Mouse (Mus musculus) urinary bladder, adult 18-20 months (tissue): ENCODE results near the gene Ppih.
"Not testable (repeated sequence)": the region's sequence is repeated elsewhere in the genome, so short reads cannot be mapped to it uniquely, and the experiment has no call there.

Source experiments
- DNase-seq, 2 experiments: peaks; one replicate each; pipeline ENCODE4 v3.0.0; 2022; ENCODE audit warnings: low spot score in 2 of 2, mixed read lengths in 2 of 2

Ppih gene

GRCm38 (mm10) chr4:119291921-119292320 lies 28.4 kb downstream of the Ppih start:
- DNase-seq: no peak

DNA sequence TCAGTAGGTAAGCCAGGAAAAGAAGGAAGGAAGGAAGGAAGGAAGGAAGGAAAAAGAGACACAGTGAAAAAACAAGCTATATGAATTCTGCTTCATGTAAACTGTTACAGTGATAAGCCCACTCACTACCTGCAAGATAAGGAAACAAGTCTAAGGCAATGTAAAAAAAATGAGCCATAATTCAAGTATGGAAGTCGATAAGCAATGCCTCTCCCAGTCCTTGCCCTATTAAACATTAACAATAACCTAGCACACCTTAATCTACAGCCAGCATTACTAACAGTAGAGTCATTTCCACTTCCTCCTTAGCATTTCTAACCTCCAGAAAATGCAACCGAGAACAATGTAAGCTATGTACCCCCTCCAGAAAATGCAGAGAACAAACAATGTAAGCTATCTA lies 35.0 kb downstream of the Ppih start:
- DNase-seq: no peak

GRCm38 (mm10) chr4:119284861-119285260 lies 35.5 kb downstream of the Ppih start:
- DNase-seq: no peak

- not testable (repeated sequence) for DNase-seq
Observed at GRCm38 (mm10) chr4:119278784-119279183, 41.6 kb downstream of the Ppih start.

- DNase-seq: no peak
Observed at GRCm38 (mm10) chr4:119275726-119276125, 44.6 kb downstream of the Ppih start.

DNA sequence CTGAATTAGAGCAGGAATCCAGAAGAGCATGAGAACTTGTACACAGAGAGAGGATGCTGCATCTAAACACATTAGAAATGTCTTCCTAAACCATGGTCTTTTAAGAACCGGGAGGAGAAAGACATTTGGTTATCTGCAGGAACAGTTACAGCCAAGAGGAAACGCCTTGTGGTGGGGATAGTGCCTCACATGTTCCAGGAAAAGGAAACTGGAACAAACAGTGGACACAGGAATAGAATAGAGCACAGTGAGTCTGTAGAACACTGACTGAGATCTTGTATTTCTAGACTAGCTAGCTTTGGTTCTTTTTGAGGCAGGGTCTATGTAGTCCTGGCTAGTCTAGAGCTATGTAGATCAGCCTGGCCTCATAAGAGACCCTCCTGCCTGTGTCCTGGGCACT lies 45.1 kb downstream of the Ppih start:
- no peak for DNase-seq

GRCm38 (mm10) chr4:119274627-119275026 lies 45.7 kb downstream of the Ppih start:
- no peak for DNase-seq

- no peak for DNase-seq
Observed at GRCm38 (mm10) chr4:119266606-119267005, 53.7 kb downstream of the Ppih start.

GRCm38 (mm10) chr4:119263459-119263858 lies 56.9 kb downstream of the Ppih start:
- no peak for DNase-seq

- DNase-seq: no peak
Observed at GRCm38 (mm10) chr4:119262483-119262882, 57.9 kb downstream of the Ppih start.

DNA sequence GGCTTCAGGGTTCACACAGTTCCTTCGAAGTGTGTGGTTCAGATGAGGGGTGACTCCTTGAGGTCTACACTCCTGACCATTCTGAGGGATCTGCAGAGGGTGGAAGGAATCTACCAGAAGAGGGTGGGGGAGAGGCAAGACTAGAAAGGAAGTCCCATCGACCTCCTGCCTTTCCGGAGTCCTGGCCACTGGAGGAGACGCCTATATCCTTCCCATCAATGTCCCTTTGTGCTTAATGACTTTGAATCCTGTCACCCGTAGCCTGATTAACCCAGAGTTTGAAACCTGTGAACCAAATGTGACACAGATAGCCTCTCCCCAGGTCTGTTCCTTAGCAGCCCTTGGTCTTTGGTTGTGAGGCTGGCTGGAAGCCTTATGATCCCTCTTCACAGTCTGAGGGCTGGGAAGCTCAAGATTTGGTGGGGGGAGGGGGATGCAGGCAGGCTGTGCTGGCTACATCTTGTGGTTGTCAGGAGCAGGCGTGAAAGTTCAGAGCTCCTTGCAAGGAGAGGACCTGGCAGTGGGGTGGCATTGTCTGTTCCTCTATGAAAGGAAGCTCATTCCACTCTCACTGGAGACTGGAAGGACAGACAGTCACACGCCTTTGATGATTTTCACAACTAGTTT lies 59.1 kb downstream of the Ppih start:
- DNase-seq: no peak

GRCm38 (mm10) chr4:119259344-119260254 lies 60.7 kb downstream of the Ppih start:
- DNase-seq: no peak

GRCm38 (mm10) chr4:119257083-119257482 lies 63.3 kb downstream of the Ppih start:
- no peak for DNase-seq

DNA sequence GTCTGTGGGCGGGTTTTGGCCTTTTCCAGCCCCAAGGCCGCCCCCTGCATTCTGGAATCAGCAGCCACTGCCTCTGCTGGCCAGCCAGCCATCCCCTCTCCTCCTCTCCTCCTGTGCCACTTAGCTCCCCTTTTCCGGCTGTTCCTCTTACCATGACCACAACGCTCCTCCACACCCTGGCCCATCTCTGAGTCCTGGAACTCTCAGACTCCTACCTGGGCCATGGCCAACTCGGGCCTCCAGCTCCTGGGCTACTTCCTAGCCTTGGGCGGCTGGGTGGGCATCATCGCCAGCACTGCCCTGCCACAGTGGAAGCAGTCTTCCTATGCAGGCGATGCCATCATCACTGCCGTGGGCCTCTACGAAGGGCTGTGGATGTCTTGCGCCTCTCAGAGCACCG lies 65.0 kb downstream of the Ppih start, which contains the start of gene Cldn19:
Cldn19 (plus strand) TSS at position 64 of the 400 bp plus-strand sequence.
- DNase-seq: no peak

DNA sequence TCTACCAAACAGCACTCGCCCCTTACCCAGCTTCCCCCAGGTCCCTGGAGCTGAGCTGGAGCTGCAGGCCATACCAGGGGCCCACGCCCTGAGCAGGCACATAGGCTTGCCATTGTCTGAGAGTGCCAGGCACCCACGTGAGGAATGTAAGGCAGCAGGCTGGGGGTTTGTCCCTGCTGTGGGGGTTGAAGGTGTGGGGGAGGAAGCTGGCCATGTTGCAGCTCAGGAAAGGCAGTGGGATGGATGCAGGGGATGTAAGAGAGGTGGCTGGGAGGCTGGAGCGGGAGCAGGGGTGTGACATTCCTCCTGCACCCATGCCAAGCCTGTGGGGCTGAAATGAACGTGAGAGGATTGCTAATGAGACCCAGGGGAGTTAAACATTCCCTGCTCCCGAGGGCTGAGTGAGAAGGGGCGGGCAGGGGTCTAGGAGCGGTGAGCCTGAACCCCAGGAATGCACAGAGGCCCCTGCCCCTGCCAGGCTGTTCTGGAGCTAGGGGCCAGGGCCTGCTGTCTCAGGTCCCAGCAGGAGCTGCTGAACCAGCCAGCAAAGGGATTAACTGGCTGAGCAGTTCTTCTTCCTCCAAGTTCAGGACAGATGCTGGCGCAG lies 66.2 kb downstream of the Ppih start:
- no peak for DNase-seq

DNA sequence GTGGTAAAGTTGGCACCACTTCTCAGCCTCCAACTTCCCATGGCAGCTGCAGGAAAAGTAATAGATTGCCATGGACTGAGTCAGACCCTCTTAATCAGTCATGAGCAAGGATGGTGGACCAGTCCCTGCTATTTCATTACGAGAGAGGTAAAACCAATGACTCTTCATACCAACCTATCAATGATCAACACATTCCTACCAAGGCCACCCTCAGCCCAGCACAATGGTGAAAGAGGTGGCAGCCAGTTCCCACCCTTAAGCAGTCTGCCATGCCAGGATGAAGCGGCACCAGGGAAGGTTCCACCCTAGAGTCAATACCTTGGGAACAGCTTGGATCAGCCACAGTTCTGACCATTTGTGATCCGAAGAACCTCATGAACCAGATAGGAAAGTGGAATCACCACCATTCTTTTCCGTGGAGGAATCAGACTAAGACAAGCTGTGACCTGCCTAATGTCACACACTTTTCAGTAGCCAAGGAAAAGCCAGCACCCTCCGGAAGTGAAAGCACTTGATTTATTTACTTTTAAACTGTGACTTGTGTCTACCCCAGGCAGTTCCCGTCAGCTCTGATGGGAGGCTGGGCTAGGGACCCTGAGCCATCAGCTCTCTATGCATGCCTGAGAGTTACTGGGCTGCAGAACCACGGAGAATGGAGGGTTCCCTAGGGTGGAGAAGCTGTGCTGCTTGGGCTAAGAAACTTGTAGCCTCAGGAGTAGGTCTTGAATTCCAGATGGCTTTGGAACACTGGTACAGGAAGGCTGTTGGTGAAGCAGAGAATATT lies 68.1 kb downstream of the Ppih start:
- DNase-seq: no peak
